Mouse (Mus musculus) large intestine, adult 2 months (tissue): ENCODE measurements around the gene Ffar4. TPM values are rescaled to one million over a fixed set of nuclear protein-coding genes. Genes with fewer than 3 reads are reported as not detected.

Experiments used
- DNase-seq: peaks from one replicate; pipeline ENCODE4 v3.0.0-alpha.2; 2012; ENCODE audit warnings: low read depth, low spot score
- WGBS: fragments of 180-500 bp; shearing (Covaris S2); methylation state at CpG from one replicate; pipeline ENCODE4 v1.1.7; 2018; 5-methylcytosine and 5-hydroxymethylcytosine counted together
- polyA plus RNA-seq: library from polyadenylated mRNA; depleted of rRNA; stranded (reverse); fragments of >200 nt; gene quantifications from 2 replicates; pipeline ENCODE4 v1.2.3, GENCODE M21; 2012; rRNA removed

Gene Ffar4
- 12.4 and 22.7 TPM in 2 replicates for polyA plus RNA-seq

GRCm38 (mm10) chr19:38096858-38097758, at the start of gene Ffar4:
Gene Ffar4 (plus strand): TSS chr19:38097071.
- DNase-seq = no peak
- under 1% methylated on average over 77 of the region's 77 CpGs for WGBS

- 88% methylated on average over 1 of the region's 1 CpGs for WGBS
- no peak for DNase-seq
Measured at GRCm38 (mm10) chr19:38049686-38050085, 47.2 kb upstream of the Ffar4 start.

GRCm38 (mm10) chr19:38053227-38054041, 43.4 kb upstream of the Ffar4 start:
- DNase-seq = no peak
- WGBS = 20% methylated on average over 8 of the region's 8 CpGs

- DNase-seq = no peak
- under 1% methylated on average over 23 of the region's 23 CpGs for WGBS
Measured at GRCm38 (mm10) chr19:38054149-38054719, 42.6 kb upstream of the Ffar4 start.

DNA sequence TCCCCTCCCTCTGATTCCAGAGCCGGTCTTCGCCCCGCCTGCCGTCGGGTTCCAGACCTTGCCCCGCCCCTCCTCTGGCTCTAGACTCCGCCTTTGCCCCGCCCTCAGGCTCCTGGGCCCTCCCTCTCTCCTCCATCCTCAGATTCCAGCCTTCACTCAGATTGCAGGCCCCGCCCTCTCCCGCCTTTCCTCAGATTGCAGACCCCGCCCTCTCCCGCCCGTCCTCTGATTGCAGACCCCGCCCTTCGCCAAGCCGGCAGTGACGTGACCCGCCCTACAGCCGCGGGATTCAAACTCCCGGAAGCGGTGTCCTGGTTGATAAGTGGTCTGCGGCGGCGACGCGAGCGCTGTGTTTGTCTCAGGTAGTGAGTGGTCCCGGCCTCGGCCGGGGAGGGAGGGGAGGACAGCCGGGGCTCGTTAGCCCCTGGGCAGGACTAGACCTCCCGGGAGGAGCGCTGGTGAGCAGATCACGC, 42.1 kb upstream of the Ffar4 start, which contains the start of gene Cep55:
Cep55 (plus strand) TSS at position 292 of the 473 bp plus-strand sequence.
- WGBS = 1% methylated on average over 36 of the region's 36 CpGs
- DNase-seq = peak; percentile 97

DNA sequence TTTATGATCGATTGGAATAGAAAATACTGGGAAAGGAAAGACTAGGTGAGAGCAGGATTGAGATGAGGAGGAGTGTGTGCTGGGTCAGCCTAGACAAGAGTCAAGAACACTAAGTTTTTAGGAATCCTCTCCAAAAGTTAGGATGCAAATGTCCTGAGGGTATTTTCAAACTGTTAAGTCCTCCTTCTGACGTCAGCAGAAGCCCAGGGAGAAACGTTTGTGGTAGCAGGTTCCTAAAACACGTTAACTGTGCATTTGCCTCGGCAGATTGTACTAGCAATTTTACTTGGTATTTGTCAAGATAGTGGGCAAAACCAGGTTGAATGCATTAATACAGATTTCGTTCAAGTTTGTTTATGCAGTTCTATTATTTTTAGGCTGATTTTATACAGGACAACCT, 41.1 kb upstream of the Ffar4 start:
- 9% methylated on average over 6 of the region's 6 CpGs for WGBS

DNA sequence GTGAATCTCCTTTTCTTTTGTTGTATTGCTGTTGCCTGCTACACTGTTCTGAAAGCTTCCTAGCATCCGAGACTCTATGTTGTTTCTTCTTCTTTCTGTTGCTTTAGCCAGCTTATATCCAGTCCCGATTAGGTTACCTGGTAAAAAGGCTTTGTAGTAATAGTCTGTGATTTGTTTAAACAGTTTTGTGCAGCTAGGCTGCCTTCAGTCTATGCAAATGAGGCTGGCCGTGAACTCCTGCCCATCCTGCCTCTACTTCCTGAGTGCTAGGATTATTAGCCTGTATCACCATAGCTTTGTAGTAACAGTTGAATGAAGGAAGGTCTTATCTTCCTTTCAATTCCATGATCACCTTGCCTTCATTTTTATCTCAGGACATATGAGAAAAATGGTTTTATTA, 40.6 kb upstream of the Ffar4 start:
- WGBS = 37% methylated on average over 3 of the region's 3 CpGs
- no peak for DNase-seq

More for the DNA sequence above, 41.1 kb upstream of the Ffar4 start:
- DNase-seq = no peak

DNA sequence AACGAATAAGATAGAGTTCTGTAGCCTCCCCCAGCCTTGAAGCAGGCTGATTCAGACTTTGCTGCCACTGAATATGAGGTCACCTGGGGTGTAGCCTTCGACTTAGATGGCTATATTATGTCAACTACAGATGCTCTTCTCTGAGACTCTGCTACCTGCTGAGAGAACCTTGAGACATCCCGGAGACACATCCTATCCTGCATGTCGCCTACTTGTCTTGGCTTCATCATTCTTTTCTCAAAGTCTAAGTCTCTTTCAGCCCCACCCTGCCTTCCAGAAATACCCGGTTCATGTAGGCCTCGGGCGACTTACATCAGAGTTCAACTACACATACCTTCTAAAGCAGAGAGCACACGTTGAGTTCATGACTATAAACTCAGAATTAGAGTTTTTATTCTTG, 39.9 kb upstream of the Ffar4 start:
- DNase-seq = no peak
- 80% methylated on average over 8 of the region's 8 CpGs for WGBS

DNA sequence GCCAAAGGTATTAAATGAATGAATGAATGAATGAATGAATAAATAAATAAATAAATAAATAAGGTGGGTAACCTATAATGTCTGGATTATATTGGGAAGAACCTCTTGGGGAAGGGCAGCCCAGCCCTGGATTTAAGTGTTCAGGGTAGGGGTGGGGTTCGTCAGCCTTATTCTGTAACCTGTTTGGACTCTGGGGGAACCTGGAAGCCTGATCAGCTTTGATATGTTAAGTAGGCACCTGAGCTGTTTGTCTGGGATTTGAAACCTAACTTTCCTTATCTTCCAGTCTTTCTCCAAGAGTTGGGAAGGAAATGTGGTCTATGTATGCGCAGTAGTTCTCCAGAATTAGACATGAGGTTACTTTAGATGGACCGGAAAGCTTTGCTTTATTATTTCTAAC, 33.7 kb upstream of the Ffar4 start:
- 87% methylated on average over 3 of the region's 3 CpGs for WGBS
- no peak for DNase-seq

DNA sequence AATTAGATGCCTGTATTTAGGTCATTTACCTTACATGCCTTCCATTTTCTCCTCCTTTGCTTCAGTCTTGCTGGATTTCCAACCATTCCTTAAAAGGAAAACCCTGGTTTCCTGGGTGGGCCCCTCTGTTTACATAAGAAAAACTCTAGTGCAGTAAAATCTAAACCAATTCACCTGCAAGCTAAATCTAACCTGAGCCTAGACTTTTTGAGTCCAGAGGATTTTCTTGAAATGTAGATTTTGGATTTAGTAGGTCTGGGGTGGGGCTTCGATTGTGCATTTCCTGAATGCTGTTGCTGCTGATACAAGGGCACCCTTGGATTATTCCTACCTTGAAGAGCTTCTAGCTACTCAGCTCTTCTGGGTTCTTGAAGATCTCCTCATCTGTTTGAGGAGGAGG, 32.8 kb upstream of the Ffar4 start:
- 68% methylated on average over 1 of the region's 1 CpGs for WGBS

DNA sequence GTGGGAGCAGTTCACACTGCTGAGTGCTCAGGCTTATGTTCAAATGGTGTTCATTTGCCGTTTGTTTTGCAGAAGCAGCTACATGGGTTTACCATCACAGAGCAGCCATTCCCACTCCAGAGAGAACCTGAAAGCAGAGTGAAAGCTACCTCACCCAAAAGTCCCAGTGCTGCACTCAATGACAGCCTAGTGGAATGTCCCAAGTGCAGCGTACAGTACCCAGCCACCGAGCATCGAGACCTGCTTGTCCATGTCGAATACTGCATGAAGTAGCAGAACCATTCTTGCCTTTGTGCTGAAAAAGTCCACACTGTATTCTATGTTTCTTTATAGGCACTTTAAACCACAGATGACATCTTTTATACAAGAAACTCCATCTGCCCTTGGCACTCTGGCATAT, 23.6 kb upstream of the Ffar4 start:
- 95% methylated on average over 5 of the region's 5 CpGs for WGBS
- no peak for DNase-seq

More for the DNA sequence above, 32.8 kb upstream of the Ffar4 start:
- DNase-seq = no peak

DNA sequence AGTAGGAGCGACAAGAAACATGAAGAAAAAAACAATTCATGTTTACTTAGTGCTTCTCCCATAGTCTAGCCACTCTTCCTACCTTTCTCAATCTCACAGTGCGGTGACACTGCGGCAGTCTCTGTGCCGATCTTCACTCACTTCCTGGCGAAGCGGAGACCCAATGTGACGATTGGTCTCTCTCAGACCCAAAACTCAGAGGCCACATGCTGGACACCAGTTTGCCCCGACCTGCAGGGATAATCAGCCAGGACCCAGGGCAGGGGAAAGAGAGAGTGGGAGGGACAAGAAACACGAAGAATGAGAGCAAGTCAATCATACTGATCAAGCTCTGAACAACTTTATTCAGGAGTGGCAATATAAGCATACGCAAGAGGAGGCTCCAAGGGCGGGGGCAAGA, 21.8 kb upstream of the Ffar4 start:
- 88% methylated on average over 11 of the region's 11 CpGs for WGBS
- DNase-seq = no peak

- 48% methylated on average over 2 of the region's 2 CpGs for WGBS
- DNase-seq = no peak
Measured at GRCm38 (mm10) chr19:38076251-38076650, 20.6 kb upstream of the Ffar4 start.

GRCm38 (mm10) chr19:38077851-38078540, 18.9 kb upstream of the Ffar4 start:
- WGBS = 27% methylated on average over 3 of the region's 3 CpGs
- no peak for DNase-seq

GRCm38 (mm10) chr19:38081361-38081760, 15.5 kb upstream of the Ffar4 start:
- no peak for DNase-seq
- 72% methylated on average over 3 of the region's 3 CpGs for WGBS

DNA sequence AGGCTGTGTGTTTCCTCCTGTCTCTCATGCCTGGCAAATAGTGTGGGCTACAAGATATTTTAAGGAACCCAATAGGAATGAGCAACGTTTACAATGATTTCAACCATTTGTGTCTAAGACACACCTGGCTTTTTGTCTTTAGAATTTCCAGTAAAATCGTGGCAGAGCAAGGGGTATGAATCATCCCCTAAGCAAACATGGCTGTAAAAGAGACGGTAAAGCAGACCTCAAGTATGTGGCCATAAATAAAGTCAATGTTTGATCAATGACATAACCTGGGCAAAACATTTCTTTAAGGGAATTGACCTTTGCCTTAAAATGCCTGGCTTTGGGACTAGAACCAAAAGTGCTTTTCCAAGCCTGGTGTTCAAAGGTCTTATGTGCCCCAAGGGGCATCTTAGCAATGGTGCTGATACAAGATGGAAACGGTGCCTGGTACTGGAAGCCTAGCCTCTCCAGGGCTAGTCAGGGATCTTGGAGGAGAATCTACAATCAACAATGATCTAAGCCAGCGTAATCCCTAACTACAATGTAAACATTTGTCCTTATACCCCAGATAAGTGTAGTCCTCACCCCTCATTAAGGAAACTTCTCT, 13.8 kb upstream of the Ffar4 start:
- peak; percentile 68 for DNase-seq
- 14% methylated on average over 5 of the region's 5 CpGs for WGBS

GRCm38 (mm10) chr19:38085841-38086240, 11.0 kb upstream of the Ffar4 start:
- 95% methylated on average over 4 of the region's 4 CpGs for WGBS
- no peak for DNase-seq

DNA sequence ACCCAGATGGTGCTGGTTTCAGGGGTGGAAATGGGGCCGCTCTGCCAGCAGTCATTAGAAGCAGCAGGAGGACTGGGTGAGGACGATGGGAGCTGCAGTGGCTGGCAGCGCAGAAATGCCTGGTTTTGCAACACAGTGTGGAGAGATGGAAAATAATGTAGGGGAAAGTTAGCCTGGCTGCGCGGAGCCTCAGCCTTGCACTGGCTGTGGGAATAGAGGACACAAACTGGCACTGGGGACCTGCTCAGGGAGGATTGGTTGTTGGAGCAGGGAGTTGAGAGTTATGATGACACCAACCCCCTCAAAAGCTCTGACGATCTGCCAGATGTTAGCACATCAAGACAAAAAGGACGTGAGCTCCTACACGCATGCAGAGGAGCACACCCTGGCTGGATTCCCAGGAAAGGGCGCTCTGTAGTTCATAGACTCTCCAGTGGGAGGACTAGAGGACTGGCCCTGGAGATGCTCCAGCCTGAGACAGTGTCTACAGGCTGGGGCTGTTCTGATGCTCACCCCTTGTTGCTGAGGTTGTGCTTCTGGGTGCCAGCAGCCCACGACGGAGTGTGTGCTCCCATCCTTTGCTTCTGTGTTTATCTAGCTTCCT, 9.8 kb upstream of the Ffar4 start:
- WGBS = 42% methylated on average over 11 of the region's 11 CpGs
- DNase-seq = no peak

DNA sequence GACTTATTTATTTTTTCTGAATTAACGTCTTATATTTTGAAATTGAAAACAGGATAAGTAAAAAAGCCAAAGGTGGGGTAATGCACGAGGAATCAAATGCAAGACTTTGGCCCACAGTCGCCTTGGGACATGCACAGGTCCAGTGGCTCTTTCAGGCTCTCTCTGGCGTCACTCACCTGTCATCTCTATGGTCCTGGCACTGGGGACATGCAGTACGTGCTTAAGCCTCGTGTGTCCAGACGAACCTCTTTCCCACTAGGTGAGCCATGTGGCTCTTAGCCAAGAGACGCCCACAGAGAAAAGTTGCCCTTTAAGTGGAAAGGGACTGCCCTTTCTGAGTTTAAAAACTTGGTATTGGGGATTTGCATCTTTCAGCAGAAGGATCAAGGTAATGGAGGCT, 7.5 kb upstream of the Ffar4 start:
- WGBS = 63% methylated on average over 8 of the region's 8 CpGs
- no peak for DNase-seq
